Mouse (Mus musculus): Measurements from ENCODE around the gene Gpd1l. TPM values are rescaled to one million over a fixed set of nuclear protein-coding genes. Genes with fewer than 3 reads are reported as not detected.

Gene Gpd1l
- total RNA-seq, 2 experiments from 2014 or later = 16.4 to 22.3 TPM

DNA sequence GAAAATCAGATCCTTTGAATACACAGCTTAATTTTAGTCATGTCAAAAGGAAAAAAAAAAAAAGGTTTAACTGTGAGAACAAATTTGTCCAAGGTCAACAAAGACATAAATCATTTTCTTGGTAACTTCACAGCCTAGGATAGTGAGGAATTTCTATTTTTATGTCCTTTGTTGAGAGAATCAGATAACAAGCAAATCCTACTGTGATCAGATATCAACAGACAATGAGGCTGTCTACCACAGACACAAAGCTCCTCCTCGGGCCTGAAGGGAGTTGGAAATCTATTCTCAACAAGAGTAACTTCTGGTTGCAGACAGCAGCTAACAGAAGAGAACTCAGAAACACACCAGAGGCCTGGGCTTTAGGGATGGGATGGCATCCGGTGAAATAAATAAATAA is 51.8 kb downstream of the Gpd1l start:
- no peak overlapping the region for H3K4me3 ChIP-seq
- no peak for DNase-seq
- intact Hi-C loops (cut with DNase I) = no loop called here
- no peak overlapping the region for H3K27ac ChIP-seq
- TF ChIP-seq CTCF (IDR thresholded peaks at IDR 0.05) = no peak

- Histone ChIP-seq H3K4me3 (no peak overlapping the region), H3K27ac (no peak overlapping the region)
- DNase-seq = no peak
- TF ChIP-seq CTCF (IDR thresholded peaks at IDR 0.05) = peak; percentile 15; the same call in 1 of the 2 replicates
- intact Hi-C loops (cut with DNase I) = no loop called here
These were observed 78.5 kb downstream of the Gpd1l start for GRCm38 (mm10) chr9:114855327-114855726.

- intact Hi-C loops (cut with DNase I) = no loop called here
- DNase-seq = no peak
- no peak for TF ChIP-seq CTCF (IDR thresholded peaks at IDR 0.05)
- H3K4me3 ChIP-seq = no peak overlapping the region
- no peak overlapping the region for H3K27ac ChIP-seq
These were observed 79.1 kb downstream of the Gpd1l start for GRCm38 (mm10) chr9:114854686-114855085.

GRCm38 (mm10) chr9:114853336-114853735 is 80.5 kb downstream of the Gpd1l start:
- intact Hi-C loops (cut with DNase I) = no loop called here
- Histone ChIP-seq H3K27ac (no peak overlapping the region), H3K4me3 (no peak overlapping the region)
- DNase-seq = no peak
- TF ChIP-seq CTCF (IDR thresholded peaks at IDR 0.05) = no peak

GRCm38 (mm10) chr9:114851419-114852190 is 82.2 kb downstream of the Gpd1l start:
- no peak overlapping the region for H3K4me3 ChIP-seq
- no peak for TF ChIP-seq CTCF (IDR thresholded peaks at IDR 0.05)
- intact Hi-C loops (cut with DNase I) = no loop called here
- DNase-seq = no peak
- H3K27ac ChIP-seq = no peak overlapping the region

Other genes starting within 250 kb of the Gpd1l start
- gene Dync1li1, start 245.2 kb downstream of the Gpd1l start, total RNA-seq (2021) = 10 to 100 TPM; 33.7 to 36.5 TPM
- gene Cmtm6, start 202.9 kb downstream of the Gpd1l start, total RNA-seq (2021) = 1 to 10 TPM; 7.3 to 7.9 TPM
- 1 to 10 TPM; 3.9 to 5.5 TPM for gene Cmtm7, start 152.1 kb downstream of the Gpd1l start, total RNA-seq (2021)
- 1 to 10 TPM; 2.0 to 2.1 TPM for gene Cmtm8, start 89.8 kb downstream of the Gpd1l start, total RNA-seq (2021)
- gene Osbpl10, start 44.6 kb upstream of the Gpd1l start, total RNA-seq (2021) = 1 to 10 TPM; 2.0 to 3.7 TPM
- 10 to 100 TPM; 34.1 to 35.4 TPM for gene Rps27rt, start 48.8 kb upstream of the Gpd1l start, total RNA-seq (2021)